Mouse (Mus musculus): Measurements from ENCODE around the gene Aunip. TPM values are rescaled to one million over a fixed set of nuclear protein-coding genes. Genes with fewer than 3 reads are reported as not detected.

The Aunip gene
- polyA plus RNA-seq, 1 experiment from 2014 or later, result 6.1 TPM

DNA sequence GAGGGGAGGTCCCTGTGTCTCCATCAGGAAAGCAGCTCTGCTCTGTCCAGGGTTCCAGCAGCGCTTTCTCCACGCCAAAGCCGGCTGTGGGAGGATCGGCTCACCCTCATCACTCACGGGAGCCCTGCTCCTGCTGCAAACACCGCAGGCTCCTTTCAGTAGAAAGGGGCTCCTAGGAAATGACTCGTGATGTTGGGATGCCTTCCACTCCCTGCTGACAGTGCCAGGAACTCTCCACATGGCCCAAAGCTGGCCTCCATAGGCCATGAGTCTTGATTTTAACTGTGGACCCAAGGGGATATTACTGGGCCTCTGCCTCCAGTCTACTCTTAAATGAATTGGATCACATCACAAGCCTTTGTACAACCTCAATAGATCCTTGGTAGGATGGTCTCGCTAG lies 59.0 kb downstream of the Aunip start:
- DNase-seq (ENCODE audit: low read depth, low spot score) (no peak), ATAC-seq (peak; percentile 4)
- no peak for TF ChIP-seq CTCF (IDR thresholded peaks at IDR 0.05)
- in situ Hi-C loops (cut with MboI; ENCODE audit: low pct_unique_long_range_greater_than_20kb), result no loop called here
- ChIA-PET POLR2A (no interaction called here), CTCF (no interaction called here)
- H3K27me3 ChIP-seq, result no peaks in the 10 kb centered on the region

DNA sequence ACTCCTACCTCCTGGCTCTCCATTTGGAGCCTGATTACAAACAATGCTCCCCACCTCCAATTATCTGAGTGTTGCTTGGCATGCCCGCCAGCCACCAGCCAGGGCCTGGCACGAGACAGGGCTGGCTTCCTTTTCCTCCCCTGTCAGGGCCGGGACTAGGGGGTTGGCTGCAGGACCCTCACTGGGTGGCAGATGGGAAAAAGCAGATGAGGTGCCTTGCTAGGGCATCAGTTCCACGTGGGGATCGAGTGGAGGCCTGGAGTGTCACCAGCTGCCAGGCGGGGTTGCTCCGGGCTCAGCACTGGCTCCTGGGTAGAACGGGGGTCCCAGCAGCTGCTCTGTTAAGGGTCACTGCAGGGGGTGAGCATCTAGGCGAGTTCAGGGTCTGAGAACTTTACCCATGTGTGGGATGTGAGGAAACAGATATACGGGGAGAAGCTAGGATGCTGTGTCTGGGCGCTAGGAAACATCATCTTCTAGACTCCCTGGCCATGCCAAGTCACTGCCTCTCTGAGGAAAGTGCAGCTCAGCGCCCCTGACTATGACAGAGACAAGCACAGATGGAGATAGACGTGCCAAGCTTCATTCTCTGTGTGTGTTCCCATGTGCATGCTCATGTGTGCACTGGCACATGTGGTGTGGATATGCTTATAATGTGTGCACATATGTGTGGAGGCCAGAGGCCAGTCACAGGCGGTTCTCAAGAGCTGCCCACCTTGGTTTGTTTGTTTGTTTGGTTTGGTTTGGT lies 60.1 kb downstream of the Aunip start:
- CTCF ChIA-PET, result interaction anchor here (1.1 kb wide), 1 partner anchor 11 kb away, joined by 3 read pairs; no protein-coding TSS in a partner anchor

DNA sequence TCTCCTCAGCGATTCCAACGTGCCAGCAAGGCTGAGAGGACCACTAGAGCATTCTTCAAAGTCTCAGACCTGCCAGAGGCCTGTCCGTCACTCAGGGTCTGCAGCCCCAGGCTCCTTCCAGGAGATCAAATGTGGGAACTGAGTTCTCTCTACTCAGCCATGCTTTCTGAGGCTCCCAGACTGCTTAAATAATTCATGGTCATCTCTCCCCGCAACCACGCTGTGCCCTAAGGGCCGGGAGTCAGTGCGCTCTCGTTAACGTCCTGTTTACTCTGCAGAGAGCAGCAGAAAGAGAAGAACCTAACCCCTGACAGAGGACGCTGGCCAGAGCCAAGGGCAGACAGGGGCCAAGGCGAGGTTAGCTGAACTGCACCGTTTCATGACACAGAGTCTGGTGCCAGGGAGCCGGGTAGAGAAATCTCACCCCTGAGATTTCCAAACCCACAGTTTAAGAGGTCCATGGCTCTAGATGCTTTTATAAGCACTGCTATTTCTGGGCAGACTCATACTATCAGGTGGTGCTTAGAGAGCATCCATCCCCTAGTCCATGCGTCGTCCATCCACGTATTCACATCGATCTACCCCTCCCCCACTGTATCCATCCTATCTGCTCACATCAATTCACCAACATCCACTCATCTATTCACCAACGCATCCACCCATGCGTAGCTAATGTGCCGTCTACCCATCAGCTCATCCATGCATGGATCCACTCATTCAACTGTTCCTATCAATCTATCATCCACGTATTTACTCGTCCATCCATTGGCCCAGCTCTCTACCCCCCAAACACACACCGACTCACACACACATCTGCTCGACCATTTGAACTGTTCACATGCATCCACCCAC lies 61.9 kb downstream of the Aunip start:
- H3K27me3 ChIP-seq, result no peaks in the 10 kb centered on the region
- no peak for TF ChIP-seq CTCF (IDR thresholded peaks at IDR 0.05)
- CTCF ChIA-PET, result no interaction called here
- in situ Hi-C loops (cut with MboI; ENCODE audit: low pct_unique_long_range_greater_than_20kb), result no loop called here
- DNase-seq (ENCODE audit: low read depth, low spot score) (no peak), ATAC-seq (no peak)
- POLR2A ChIA-PET, result no interaction called here

More for the DNA sequence above, 60.1 kb downstream of the Aunip start:
- no peak for DNase-seq (ENCODE audit: low read depth, low spot score)
- POLR2A ChIA-PET, result no interaction called here
- no peak for TF ChIP-seq CTCF (IDR thresholded peaks at IDR 0.05)
- ATAC-seq, result no peak
- in situ Hi-C loops (cut with MboI; ENCODE audit: low pct_unique_long_range_greater_than_20kb), result no loop called here
- no peaks in the 10 kb centered on the region for H3K27me3 ChIP-seq

Other genes with a start within 250 kb of the Aunip start
- gene Pdik1l, start 223.1 kb upstream of the Aunip start, polyA plus RNA-seq (2021), result 8.7 TPM
- gene Trim63, start 195.9 kb upstream of the Aunip start, polyA plus RNA-seq (2021), result 0.36 TPM
- gene Slc30a2, start 167.8 kb upstream of the Aunip start, polyA plus RNA-seq (2021), result not detected
- 0.98 TPM for gene Extl1, start 127.1 kb upstream of the Aunip start, polyA plus RNA-seq (2021)
- 36.0 TPM for gene Pafah2, start 114.7 kb upstream of the Aunip start, polyA plus RNA-seq (2021)
- gene Stmn1, start 42.7 kb upstream of the Aunip start, polyA plus RNA-seq (2021), result 204 TPM
- 4.3 TPM for gene Paqr7, start 14.3 kb upstream of the Aunip start, polyA plus RNA-seq (2021)
- 69.4 TPM for gene Mtfr1l, start 24.4 kb downstream of the Aunip start, polyA plus RNA-seq (2021)
- gene Selenon, start 41.2 kb downstream of the Aunip start, polyA plus RNA-seq (2021), result 45.3 TPM
- gene Man1c1, start 193.3 kb downstream of the Aunip start, polyA plus RNA-seq (2021), result 16.2 TPM